Mouse (Mus musculus) embryonic facial prominence, embryonic 15.5 days (tissue): ENCODE data around the gene Stim2. TPM values are rescaled to one million over a fixed set of nuclear protein-coding genes. Genes with fewer than 3 reads are reported as not detected.

ENCODE experiments used
- ATAC-seq: fragments of 200-750 bp; cut with Nextera tagmentation; 2 replicates; pipeline ENCODE4 v1.8.0; 2017; ENCODE audit warnings: low read depth, moderate TSS enrichment; ENCODE audit not compliant: insufficient number of reproducible peaks, low FRiP score, low TSS enrichment
- H3K27ac ChIP-seq: fragments of 300-500 bp; sonication (generic); replicated peaks from 2 replicates; pipeline ENCODE4 v1.5.1; 2015; ENCODE audit warnings: mild to moderate bottlenecking, inconsistent platforms
- H3K27me3 ChIP-seq: fragments of 300-500 bp; sonication (generic); 2 replicates; pipeline ENCODE4 v1.6.1; 2015; ENCODE audit warnings: inconsistent platforms
- H3K36me3 ChIP-seq: fragments of 300-500 bp; sonication (generic); 2 replicates; pipeline ENCODE4 v1.6.1; 2015; ENCODE audit warnings: mild to moderate bottlenecking, inconsistent platforms
- H3K4me1 ChIP-seq: fragments of 300-500 bp; sonication (generic); 2 replicates; pipeline ENCODE4 v1.6.1; 2015; ENCODE audit warnings: inconsistent platforms
- H3K4me2 ChIP-seq: fragments of 300-500 bp; sonication (generic); replicated peaks from 2 replicates; pipeline ENCODE4 v1.6.1; 2015; ENCODE audit warnings: mild to moderate bottlenecking, inconsistent platforms
- H3K4me3 ChIP-seq: fragments of 300-500 bp; sonication (generic); replicated peaks from 2 replicates; pipeline ENCODE4 v1.5.1; 2015; ENCODE audit warnings: mild to moderate bottlenecking, inconsistent platforms
- H3K9ac ChIP-seq: fragments of 300-500 bp; sonication (generic); 2 replicates; pipeline ENCODE4 v1.6.1; 2015; ENCODE audit warnings: inconsistent platforms
- H3K9me3 ChIP-seq: fragments of 300-500 bp; sonication (generic); replicated peaks from 2 replicates; pipeline ENCODE4 v1.6.1; 2016; ENCODE audit warnings: inconsistent platforms
- whole genome bisulfite sequencing: fragments of 180-500 bp; shearing (Covaris S2); methylation state at CpG from one replicate; pipeline ENCODE4 v1.1.7; 2015; 5-methylcytosine and 5-hydroxymethylcytosine counted together
- polyA plus RNA-seq: library from polyadenylated mRNA; unstranded; fragments of >200 nt; fragmentation: Nextera tagmentation; extraction: Ambion mirVana; gene quantifications from 2 replicates; pipeline ENCODE4 v1.2.1, GENCODE M21; 2015

The Stim2 gene
- polyA plus RNA-seq, 1 experiment from 2014 or later = 23.5 TPM

DNA sequence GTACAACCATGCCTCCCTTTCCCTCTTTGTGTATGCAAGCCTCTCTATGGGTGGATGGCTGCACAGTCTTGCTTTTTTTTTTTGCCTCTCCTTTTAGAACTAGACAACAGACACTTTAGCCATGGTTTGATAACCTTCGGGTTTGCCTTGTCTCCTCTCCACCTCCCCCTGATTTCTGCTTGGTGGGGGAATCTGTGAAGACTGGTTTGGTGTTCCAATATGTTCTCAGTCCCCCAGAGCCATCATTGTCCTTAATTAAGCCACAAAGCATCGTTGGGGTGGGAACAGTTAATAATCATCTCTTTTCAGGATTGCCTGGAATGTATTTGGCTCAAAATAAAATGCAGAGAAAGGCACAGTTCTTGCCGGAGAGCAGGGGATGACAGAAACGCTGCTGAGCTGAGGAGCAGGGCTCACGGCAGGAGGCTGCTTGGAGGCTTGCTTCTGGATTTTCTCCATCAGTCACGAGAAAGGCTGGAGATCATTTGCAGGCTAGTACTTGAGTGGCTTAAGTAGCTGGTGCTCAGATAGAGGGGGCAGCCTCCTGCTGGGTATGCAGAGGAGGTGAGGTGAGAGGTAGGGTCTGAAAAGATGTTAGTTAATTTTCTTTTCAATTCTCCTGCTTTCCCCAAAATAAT lies 161.0 kb downstream of the Stim2 start:
- Histone ChIP-seq H3K4me3 (no peak overlapping the region), H3K36me3 (no peaks in the 10 kb centered on the region), H3K9ac (no peak overlapping the region), H3K27me3 (no peaks in the 10 kb centered on the region), H3K27ac (no peak overlapping the region), H3K4me2 (no peak overlapping the region), H3K9me3 (no peaks in the 10 kb centered on the region), H3K4me1 (peaks cover 18% of the 10 kb centered on the region; the same call in 1 of the 2 replicates)
- 6% methylated on average over 6 of the region's 6 CpGs for WGBS
- ATAC-seq = no peak

GRCm38 (mm10) chr5:54160561-54160960 lies 162.3 kb downstream of the Stim2 start:
- Histone ChIP-seq H3K36me3 (no peaks in the 10 kb centered on the region), H3K27ac (no peak overlapping the region), H3K4me3 (no peak overlapping the region), H3K27me3 (no peaks in the 10 kb centered on the region), H3K9ac (no peak overlapping the region), H3K9me3 (no peaks in the 10 kb centered on the region), H3K4me1 (peaks cover 10% of the 10 kb centered on the region; the same call in 1 of the 2 replicates), H3K4me2 (no peak overlapping the region)
- ATAC-seq = no peak
- 90% methylated on average over 4 of the region's 4 CpGs for WGBS

DNA sequence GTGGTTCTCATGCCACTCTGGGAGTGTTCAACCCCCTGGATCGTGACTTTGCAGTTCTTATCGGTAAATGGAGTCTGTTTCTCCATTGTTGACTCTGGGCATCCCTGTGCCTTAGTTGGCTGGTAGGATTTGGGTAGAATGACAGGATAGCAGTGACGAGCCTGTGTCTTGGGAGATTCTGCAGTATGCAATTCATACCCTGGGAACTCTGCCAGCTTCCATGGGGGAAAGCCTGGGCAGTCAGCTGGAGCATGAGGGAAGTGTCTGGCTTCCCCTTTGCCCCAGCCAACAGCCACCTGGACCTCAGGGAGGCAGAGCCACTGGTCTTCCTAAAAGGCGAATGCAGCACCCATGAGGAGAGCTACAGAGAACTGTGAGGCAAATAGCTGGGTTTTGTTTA lies 165.6 kb downstream of the Stim2 start:
- H3K9me3 ChIP-seq = no peaks in the 10 kb centered on the region
- H3K27me3 ChIP-seq = no peaks in the 10 kb centered on the region
- no peak overlapping the region for H3K9ac ChIP-seq
- ATAC-seq = no peak
- H3K36me3 ChIP-seq = no peaks in the 10 kb centered on the region
- H3K4me3 ChIP-seq = no peak overlapping the region
- no peak overlapping the region for H3K27ac ChIP-seq
- H3K4me1 ChIP-seq = 0 out of 2 replicates have a peak, but pooled peaks cover 5% of the 10 kb centered on the region
- 68% methylated on average over 4 of the region's 4 CpGs for WGBS
- H3K4me2 ChIP-seq = no peak overlapping the region

Other genes with a start within 250 kb of the Stim2 start
- gene Tbc1d19, start 188.9 kb upstream of the Stim2 start, polyA plus RNA-seq = 41.7 and 43.2 TPM in 2 replicates